ENCODE assay signal across 8 mouse cellular contexts in genomic region chr19:4202149-4202548, GRCm38 (mm10). TPM values are rescaled to one million over a fixed set of nuclear protein-coding genes. Genes with fewer than 3 reads are reported as not detected.
A peak's percentile ranks its signal among the peaks of the same experiment; 100 is the strongest.
DNase-seq lines count a peak whose midpoint lies in the region; ATAC-seq and TF ChIP-seq lines count a peak whose summit lies in the region.

No protein-coding gene starts in this region.

- peak overlapping the region; percentile 78; the same call in 1 of the 2 replicates for H3K4me3 ChIP-seq in liver, adult 2 months (ENCODE audit: insufficient read depth, low read depth, low read length)
- H3K4me3 ChIP-seq in embryonic facial prominence, embryonic 14.5 days (ENCODE audit: low read depth, low read length) = peak overlapping the region; percentile 61
- peak overlapping the region; percentile 69 for H3K4me3 ChIP-seq in myocyte

- no peak for TF ChIP-seq CTCF in liver, adult 2 months (IDR thresholded peaks at IDR 0.05; ENCODE audit: low read depth, low read length)

- no peak overlapping the region for H3K27ac ChIP-seq in liver, adult 2 months (replicated peaks; ENCODE audit: insufficient read depth, low read depth, low read length)
- no peak overlapping the region for H3K27ac ChIP-seq in embryonic facial prominence, embryonic 14.5 days (replicated peaks; ENCODE audit: low read depth, low read length)

- H3K9me3 ChIP-seq in embryonic facial prominence, embryonic 14.5 days (ENCODE audit: control insufficient read depth, low read length) = no peaks in the 10 kb centered on the region

- no peaks in the 10 kb centered on the region for H3K79me2 ChIP-seq in liver, adult 2 months (ENCODE audit: control insufficient read depth, insufficient read depth, low read length)
- peaks cover 17% of the 10 kb centered on the region for H3K79me2 ChIP-seq in myocyte (ENCODE audit: control insufficient read depth, insufficient read depth)

- peak overlapping the region; percentile 20 for H3ac ChIP-seq in myocyte (ENCODE audit: control insufficient read depth, insufficient read length)

- DNase-seq in liver, adult 2 months (ENCODE audit: extremely low read depth, low read depth, low spot score) = no peak
- DNase-seq in liver = no peak
- DNase-seq in embryonic facial prominence, embryonic 14.5 days (ENCODE audit: low spot score) = no peak
- peak; percentile 47 for DNase-seq in induced T-regulatory cell, adult 2 months (ENCODE audit: low read depth)
- DNase-seq in cerebellum, postnatal 10 days = no peak
- no peak for DNase-seq in retina, embryonic 14.5 days (ENCODE audit: low spot score)
- DNase-seq in kidney, adult 18-20 months = no peak

- peak overlapping the region; percentile 79; the same call in 1 of the 2 replicates for H3K9ac ChIP-seq in liver, adult 2 months (ENCODE audit: low read depth, low read length)
- H3K9ac ChIP-seq in embryonic facial prominence, embryonic 14.5 days (ENCODE audit: low read depth, low read length) = peak overlapping the region; percentile 74

- peak overlapping the region; percentile 92 for H3K4me2 ChIP-seq in embryonic facial prominence, embryonic 14.5 days (ENCODE audit: low read depth, low read length)
- peak overlapping the region; percentile 100 for H3K4me2 ChIP-seq in myocyte (ENCODE audit: low read depth)

- no peaks in the 10 kb centered on the region for H3K36me3 ChIP-seq in liver, adult 2 months (ENCODE audit: control insufficient read depth, insufficient read depth, low read length)
- peaks cover 31% of the 10 kb centered on the region for H3K36me3 ChIP-seq in embryonic facial prominence, embryonic 14.5 days (ENCODE audit: control insufficient read depth, insufficient read depth, low read length)
- H3K36me3 ChIP-seq in myocyte (ENCODE audit: control insufficient read depth, insufficient read depth) = peaks cover 4% of the 10 kb centered on the region

- TF ChIP-seq POLR2A in liver, adult 2 months (IDR thresholded peaks at IDR 0.05; ENCODE audit: extremely low read depth, insufficient read depth, low read length) = no peak
- no peak for TF ChIP-seq POLR2A in myocyte (IDR thresholded peaks at IDR 0.05; ENCODE audit: insufficient read length, low read depth)

- no peaks in the 10 kb centered on the region for H3K27me3 ChIP-seq in liver, adult 2 months (ENCODE audit: control insufficient read depth, insufficient read depth, low read length)
- no peaks in the 10 kb centered on the region for H3K27me3 ChIP-seq in embryonic facial prominence, embryonic 14.5 days (replicated peaks; ENCODE audit: control insufficient read depth, insufficient read depth, low read length)
- no peaks in the 10 kb centered on the region for H3K27me3 ChIP-seq in myocyte (ENCODE audit: control insufficient read depth, insufficient read depth, insufficient read length)

- ATAC-seq in embryonic facial prominence, embryonic 14.5 days (ENCODE audit: low read depth) = no peak

- H3K4me1 ChIP-seq in liver, adult 2 months (ENCODE audit: control insufficient read depth, insufficient read depth, low read length) = peaks cover 10% of the 10 kb centered on the region
- H3K4me1 ChIP-seq in embryonic facial prominence, embryonic 14.5 days (ENCODE audit: control insufficient read depth, insufficient read depth, low read length) = peaks cover 14% of the 10 kb centered on the region

- whole genome bisulfite sequencing in liver, adult 2 months = 36% methylated on average over 7 of the region's 7 CpGs
- WGBS in embryonic facial prominence, embryonic 14.5 days = 21% methylated on average over 7 of the region's 7 CpGs

TF ChIP-seq in myocyte, 11 proteins besides CTCF, POLR2A, EP300 and RAD21:
- no peak for TF ChIP-seq MYOD1 (IDR thresholded peaks at IDR 0.05; ENCODE audit: control insufficient read depth in 1 of 3, insufficient read length in 2 of 3, low read depth in 2 of 3)
- no peak for TF ChIP-seq USF1 (IDR thresholded peaks at IDR 0.05; ENCODE audit: low read depth)
- TF ChIP-seq SRF (IDR thresholded peaks at IDR 0.05; ENCODE audit: control insufficient read depth, insufficient read length, low read depth) = no peak
- no peak for TF ChIP-seq POLR2AphosphoS2 (IDR thresholded peaks at IDR 0.05; ENCODE audit: insufficient read length, low read depth)
- no peak for TF ChIP-seq REST (IDR thresholded peaks at IDR 0.05; ENCODE audit: insufficient read depth, insufficient read length)
- TF ChIP-seq TCF12 (IDR thresholded peaks at IDR 0.05; ENCODE audit: insufficient read depth, poor library complexity, severe bottlenecking) = no peak
- no peak for TF ChIP-seq MAX (IDR thresholded peaks at IDR 0.05; ENCODE audit: low read depth)
- TF ChIP-seq MYOG (IDR thresholded peaks at IDR 0.05; ENCODE audit: control insufficient read depth in 1 of 3, insufficient read depth in 1 of 3, insufficient read length in 2 of 3, low read depth in 2 of 3) = no peak
- no peak for TF ChIP-seq TCF3 (IDR thresholded peaks at IDR 0.05; ENCODE audit: insufficient read length, low read depth)
- no peak for TF ChIP-seq CEBPB (IDR thresholded peaks at IDR 0.05; ENCODE audit: insufficient read depth, poor library complexity, severe bottlenecking)
- TF ChIP-seq E2F4 (IDR thresholded peaks at IDR 0.05; ENCODE audit: insufficient read depth) = no peak

RNA-seq across cellular contexts. Expression of gene Rad9a, which starts 0.7 kb away (rescaled TPM):
- 0.74 and 1.3 TPM in 2 replicates for total RNA-seq in liver, adult 2 months (2014; rRNA removed)
- 7.0 and 7.5 TPM in 2 replicates for polyA plus RNA-seq in liver, adult 2 months (2012; rRNA removed)
- polyA plus RNA-seq in embryonic facial prominence, embryonic 14.5 days (2014; fragmentation: Nextera tagmentation; extraction: Ambion mirVana) = 28.9 and 32.4 TPM in 2 replicates
- 16.7 TPM for polyA plus RNA-seq in myocyte (2012; fragmentation: generic; extraction: Trizol)

RNA-seq across cellular contexts. Expression of gene Ppp1ca, which starts 10.3 kb away (rescaled TPM):
- 170 TPM in 2 replicates for total RNA-seq in liver, adult 2 months (2014; rRNA removed)
- polyA plus RNA-seq in liver, adult 2 months (2012; rRNA removed) = 399 and 571 TPM in 2 replicates
- polyA plus RNA-seq in embryonic facial prominence, embryonic 14.5 days (2014; fragmentation: Nextera tagmentation; extraction: Ambion mirVana) = 744 and 800 TPM in 2 replicates
- polyA plus RNA-seq in myocyte (2012; fragmentation: generic; extraction: Trizol) = 702 TPM

RNA-seq across cellular contexts. Expression of gene Tbc1d10c, which starts 11.1 kb away (rescaled TPM):
- 0.46 and 1.4 TPM in 2 replicates for total RNA-seq in liver, adult 2 months (2014; rRNA removed)
- 1.7 and 2.2 TPM in 2 replicates for polyA plus RNA-seq in liver, adult 2 months (2012; rRNA removed)
- 3.6 and 3.8 TPM in 2 replicates for polyA plus RNA-seq in embryonic facial prominence, embryonic 14.5 days (2014; fragmentation: Nextera tagmentation; extraction: Ambion mirVana)
- 0.67 TPM for polyA plus RNA-seq in myocyte (2012; fragmentation: generic; extraction: Trizol)

RNA-seq across cellular contexts. Expression of gene Clcf1, which starts 11.9 kb away (rescaled TPM):
- 0.27 and 0.28 TPM in 2 replicates for total RNA-seq in liver, adult 2 months (2014; rRNA removed)
- 0.87 and 3.8 TPM in 2 replicates for polyA plus RNA-seq in liver, adult 2 months (2012; rRNA removed)
- polyA plus RNA-seq in embryonic facial prominence, embryonic 14.5 days (2014; fragmentation: Nextera tagmentation; extraction: Ambion mirVana) = 6.0 and 6.3 TPM in 2 replicates
- polyA plus RNA-seq in myocyte (2012; fragmentation: generic; extraction: Trizol) = 11.5 TPM

RNA-seq across cellular contexts. Expression of gene AC109138.7, which starts 12.0 kb away (rescaled TPM):
- total RNA-seq in liver, adult 2 months (2014; rRNA removed) = not detected in 2 replicates
- not detected in 2 replicates for polyA plus RNA-seq in liver, adult 2 months (2012; rRNA removed)
- polyA plus RNA-seq in embryonic facial prominence, embryonic 14.5 days (2014; fragmentation: Nextera tagmentation; extraction: Ambion mirVana) = not detected in 2 replicates
- polyA plus RNA-seq in myocyte (2012; fragmentation: generic; extraction: Trizol) = not detected
